Mouse (Mus musculus) thymus, postnatal 0 days (tissue): ENCODE data around the gene Heg1. TPM values are rescaled to one million over a fixed set of nuclear protein-coding genes. Genes with fewer than 3 reads are reported as not detected.

ENCODE experiments used
- DNase-seq: peaks from one replicate; pipeline ENCODE4 v3.0.0-alpha.2; 2015; ENCODE audit warnings: low spot score
- polyA plus RNA-seq: library from polyadenylated mRNA; unstranded; fragments of >200 nt; fragmentation: Nextera tagmentation; extraction: Ambion mirVana; gene quantifications from 2 replicates; pipeline ENCODE4 v1.2.1, GENCODE M21; 2015

Heg1 gene
- polyA plus RNA-seq, 1 experiment from 2014 or later, result 17.1 TPM

DNA sequence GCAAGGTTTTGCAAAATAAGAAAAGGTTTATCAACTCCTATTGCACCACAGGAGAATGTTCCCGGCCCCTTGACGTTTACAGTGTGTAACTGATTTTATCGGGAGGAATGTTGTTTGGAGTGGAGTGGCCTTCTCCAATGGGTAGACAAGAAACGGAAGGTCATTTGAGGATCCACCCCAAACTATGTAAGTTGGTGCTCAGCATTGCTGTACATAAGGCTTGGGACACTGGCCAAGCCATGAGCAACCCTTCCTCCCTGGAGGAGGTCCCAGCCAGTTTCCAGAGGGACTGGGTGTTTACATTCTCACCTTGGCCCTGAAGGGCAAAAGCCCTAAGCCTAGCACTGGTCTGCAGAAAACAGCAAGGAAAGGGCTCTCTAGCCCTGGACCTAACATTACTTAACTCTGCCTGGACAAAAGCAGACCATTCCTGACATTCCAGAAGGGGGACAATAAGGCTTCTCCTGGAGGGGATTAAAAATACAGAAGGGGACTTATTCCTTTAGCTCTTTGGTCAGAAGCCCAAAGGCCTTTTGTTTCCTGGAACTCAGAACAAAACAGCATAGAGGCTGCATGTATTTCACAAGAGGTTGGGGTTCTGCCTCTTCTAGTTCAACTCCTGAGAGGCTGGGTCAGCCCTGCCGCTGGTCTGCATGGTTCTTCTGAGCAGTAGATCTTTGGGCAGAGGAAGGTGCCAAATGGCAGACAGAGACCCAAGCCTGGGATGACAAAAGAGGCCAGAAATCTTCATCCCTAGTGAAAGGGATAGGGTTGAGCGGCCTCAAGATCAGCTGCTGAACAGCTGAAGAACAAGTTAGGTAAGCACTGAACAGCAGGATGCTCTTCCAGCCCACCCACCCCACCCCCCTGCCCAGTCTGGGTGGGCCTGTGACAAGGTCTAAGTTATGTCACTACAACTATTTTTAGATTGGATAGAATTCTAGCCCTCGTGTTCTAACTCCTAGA, 7.5 kb upstream of the Heg1 start:
- no peak for DNase-seq

DNA sequence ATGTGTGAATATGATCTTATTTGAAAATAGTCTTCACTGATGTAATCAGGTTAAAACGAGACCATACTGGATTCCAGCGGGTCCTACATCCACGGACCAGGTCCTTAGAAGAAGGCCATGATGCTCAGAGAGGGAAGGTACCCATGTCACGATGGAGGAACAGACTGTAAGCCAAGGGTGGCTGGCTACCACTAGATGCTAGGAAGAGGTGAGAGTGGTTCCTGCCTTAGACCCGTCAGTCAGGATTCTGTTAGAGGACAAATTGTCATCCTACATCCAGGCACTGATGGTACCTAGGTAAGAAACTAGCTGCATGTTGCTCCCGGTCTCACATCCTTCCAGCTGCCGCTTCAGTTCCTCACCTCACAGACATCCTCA, 6.9 kb upstream of the Heg1 start:
- no peak for DNase-seq

DNA sequence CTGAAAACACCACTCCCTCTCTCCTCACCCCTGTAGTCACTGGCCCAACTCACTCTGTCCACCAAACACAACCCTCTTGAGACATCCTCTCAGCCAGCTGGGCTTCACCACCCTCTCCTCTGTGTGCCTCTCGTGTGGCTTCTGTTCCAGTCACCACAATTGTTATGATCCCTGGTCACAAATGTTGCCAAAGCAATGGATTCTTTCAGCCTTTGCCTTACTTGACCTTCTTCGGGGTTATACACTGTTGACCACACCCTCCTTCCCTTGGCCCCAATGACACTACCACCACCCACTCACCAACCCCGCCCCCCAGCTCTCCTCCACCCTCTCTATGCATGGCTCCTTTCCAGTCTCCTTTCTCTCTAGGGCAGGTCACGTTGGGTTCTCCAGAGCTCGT, 6.3 kb upstream of the Heg1 start:
- no peak for DNase-seq

DNA sequence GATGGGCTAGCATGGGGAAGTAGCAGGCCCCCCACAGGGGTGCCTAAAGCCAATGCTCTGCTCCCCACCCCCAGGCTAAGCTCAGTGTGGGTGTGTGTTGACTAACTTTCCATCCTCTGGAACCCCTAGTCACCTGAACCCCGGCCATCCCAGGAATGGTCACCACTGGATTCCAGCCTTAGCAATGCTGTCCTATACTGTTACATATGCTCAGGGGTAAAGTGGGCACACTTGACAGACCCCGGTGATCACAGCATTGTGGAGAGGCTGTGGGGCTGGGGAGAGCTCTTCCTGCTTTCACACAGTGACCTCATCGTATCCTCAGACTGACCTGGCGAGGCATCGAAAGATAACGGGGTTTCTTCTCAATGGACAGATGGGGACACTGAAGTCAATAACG, 3.9 kb upstream of the Heg1 start:
- DNase-seq, result no peak

DNA sequence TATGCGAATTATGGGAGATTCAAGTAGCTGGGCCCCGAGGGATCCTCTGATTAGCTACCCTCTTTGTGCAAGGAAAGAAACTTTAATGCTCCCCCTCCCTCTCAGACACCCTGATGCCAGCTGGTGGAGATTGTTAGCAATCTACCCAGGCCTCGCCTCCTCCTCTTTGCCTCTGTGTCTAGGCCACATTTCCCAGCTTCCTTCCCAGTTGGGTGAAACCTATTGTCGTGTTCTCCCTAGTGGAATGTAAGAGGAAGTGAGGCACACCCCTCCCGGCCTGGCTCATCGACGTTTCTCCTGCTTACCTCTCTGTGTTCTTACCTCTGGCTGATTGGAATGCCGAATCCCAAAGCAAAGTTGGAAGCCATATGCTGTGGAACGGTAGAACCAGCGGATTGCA, 3.4 kb upstream of the Heg1 start:
- no peak for DNase-seq

DNA sequence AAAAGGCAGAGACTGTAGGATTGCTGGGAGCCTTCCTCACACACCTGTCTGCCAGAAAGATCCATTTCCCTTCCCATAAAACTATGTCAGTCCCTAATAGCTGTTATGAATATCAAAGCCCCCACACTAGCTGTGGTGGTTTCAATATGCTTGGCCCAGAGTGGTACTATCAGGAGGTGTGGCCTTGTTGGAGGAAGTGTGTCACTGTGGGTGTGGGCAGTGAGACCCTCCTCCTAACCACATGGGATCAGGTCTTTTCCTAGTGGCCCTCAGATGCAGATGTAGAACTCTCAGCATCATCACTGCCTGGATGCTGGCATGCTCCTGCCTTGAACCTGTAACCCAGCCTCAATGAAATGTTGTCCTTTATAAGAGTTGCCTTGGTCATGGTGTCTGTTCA, 2.5 kb upstream of the Heg1 start:
- no peak for DNase-seq

DNA sequence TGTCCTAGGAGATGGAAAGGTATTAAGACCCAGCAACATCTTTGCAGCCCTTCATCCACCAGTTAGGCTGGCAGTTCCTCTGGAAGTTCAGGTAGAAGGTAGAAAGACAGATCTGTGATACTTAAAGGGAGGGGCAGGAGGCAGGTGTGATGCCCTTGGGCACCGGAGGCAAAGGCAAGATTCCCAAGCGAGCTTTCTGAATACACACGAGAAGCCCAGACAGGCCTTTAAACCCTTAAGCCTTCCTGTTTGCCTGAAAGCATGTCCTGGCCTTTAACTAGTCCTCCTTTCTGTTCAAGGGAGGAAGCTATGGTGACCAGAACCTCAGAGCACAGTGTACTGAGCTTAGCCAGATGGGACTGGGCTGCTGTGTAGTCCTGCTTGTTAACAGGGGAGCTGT, 1.5 kb upstream of the Heg1 start:
- DNase-seq, result no peak

DNA sequence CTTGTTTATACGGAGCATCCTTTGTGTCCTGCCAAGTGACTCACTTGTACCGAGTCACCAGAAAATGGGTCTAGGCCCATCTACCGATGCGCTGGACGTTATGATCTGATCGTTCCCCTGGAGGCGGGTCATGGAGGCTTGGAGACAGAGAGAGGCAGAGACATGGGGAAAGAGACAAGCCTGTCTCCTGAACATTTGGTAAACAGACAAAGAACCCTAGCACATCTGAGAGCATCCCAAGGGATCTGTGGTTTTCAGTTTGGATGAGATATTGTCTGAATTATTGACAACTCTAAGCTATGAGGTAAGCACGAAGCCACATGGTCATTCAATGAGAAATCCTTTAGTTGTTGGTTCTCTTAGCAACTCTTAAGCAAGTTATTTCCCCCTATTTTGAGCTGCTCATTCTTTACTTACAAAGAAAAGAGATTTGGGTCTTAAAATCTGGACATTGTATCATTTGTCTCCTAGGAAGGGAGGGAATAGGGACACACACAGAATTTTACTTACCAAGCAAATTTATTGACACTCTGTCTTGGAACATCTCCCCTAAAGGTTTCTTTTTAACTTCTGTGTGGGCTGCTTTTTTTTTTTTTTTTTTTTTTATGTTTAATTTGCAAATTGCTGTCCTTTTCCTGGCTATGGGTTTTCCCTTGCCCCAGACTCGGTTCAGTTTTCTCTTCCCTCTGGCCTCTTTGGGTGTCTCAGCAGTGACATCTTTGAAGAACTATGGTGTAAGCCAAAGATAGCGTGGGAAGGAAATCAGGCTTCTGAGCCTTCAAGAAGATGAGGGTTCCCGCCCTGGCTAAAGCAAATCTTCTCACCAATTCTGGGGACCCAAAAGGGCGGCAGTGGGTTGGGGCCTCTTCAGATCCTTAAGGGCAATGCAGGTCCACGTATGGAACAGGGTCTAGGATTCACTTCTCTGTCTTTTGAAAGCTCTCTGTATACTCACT, 686 bp upstream of the Heg1 start:
- no peak for DNase-seq

DNA sequence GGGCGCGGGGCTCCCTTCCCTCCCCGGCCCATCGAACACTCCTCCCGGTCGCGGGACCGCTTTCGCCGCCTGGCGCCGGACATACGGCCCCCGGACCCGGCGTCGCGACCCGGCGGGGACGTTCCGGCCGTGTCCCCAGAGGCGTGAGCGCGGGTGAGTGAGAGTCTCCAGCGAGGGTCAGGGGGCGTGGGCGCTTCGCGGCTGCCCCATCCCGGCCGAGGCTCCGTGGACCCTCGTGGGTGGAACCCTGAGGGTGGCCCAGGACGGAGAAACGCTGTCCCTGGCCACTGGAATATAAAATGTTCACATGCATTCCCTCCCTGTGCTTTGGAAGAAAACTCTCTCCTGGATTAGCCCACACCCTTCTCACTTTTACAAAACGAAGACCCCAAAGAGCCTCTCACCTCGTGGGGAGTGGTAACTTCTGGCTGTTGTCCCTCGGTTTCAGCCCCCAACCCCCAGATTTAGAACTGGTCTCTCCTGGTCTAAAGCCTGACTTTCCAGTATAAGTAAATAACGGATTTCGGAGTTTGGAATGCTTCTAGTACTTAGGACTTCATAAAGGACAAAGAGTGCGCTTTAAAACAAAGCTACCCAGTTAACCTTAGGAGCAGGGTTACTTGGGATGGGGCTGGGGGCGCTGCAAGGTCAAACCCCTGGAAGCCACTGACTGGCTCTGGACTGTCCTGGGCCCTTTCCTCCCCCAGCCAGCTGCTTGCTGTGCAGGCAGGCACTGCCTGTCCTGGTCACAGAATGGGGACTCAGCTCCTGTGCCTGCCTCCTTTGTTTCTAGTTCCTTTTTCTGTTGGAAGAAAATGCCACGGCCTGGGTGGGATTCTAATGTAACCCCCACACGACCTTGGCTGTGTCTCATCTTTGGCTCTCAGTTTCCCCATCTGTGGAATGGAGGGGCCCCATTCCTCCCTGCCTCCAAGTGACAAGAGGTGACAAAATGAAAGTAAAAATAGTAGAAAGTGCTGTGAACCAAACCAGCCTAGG, 832 bp downstream of the Heg1 start:
- DNase-seq, result peak; percentile 28

DNA sequence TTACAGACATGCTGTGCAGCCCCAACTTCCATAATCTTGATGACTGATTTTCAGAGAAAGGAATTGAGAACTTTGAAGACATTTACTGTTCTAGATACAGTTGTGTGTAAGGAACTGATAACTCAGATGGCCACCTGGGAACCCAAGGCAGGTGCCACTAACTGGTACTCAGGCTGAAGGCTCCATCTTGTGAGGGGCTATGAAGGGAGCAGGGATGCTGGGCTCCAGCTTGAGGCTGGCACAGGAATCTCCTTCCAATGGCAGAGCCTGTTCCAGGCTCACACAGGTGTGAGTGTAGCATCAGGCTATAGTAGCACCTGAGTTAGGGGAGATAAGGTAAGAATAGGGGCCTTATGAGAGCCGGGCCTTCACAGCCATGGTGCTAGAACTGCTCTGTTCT, 1.9 kb downstream of the Heg1 start:
- no peak for DNase-seq

DNA sequence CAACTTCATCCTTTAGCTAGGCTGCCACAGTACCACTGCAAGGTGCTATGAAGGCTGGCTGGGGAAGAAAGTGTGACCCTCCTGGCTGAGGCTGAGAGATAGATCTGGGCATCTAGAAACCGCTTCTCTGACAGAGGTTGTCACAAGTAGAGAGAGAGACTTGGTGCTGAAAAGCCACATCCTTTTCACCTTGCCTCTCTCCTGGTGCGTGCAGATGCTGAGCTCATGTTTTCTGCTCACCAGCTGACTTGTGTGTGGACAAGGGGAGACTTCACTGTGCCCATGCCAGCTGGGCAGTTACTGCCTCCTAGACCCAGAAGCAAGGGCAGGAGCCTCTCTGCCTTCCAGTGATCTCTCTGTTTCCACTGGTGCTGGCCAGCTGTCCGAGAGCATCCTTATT, 3.6 kb downstream of the Heg1 start:
- DNase-seq, result peak; percentile 78

DNA sequence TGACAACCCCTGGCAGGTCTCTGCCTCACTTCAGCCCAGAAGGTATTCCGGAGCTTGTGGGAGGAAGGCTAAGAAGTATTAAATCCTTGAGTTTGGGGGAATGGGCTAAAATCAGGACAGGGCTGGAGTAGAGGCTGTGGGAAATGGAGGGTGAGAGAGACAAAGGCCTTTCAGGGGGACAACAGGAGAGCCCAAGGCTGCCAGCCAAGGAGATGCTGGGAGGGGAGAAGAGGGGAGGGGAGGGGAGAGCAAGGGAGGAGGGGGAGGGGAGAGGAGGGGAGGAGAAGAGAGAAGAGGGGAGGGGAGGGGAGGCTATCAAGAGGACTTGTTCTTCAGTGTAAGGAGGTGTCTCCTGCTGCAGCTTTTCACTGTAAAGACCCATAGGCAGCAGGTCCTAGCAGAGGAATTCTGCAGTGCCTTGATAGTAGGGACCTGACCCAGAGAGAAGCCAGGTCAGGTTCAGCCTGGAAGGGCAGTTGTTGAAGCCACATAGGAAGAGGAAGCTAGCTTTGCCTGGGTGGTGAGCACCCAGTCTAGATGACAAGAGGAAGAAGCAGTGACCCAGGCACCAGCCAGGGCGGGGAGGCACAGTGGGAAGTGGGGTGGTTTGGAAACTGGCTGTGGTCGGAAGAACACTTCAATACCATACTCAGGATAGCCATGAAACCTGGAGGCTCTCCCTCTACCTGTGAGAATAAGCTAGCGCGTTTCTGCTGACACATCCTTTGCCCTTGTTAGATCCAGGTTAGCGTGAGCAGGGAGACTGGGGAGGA, 7.0 kb downstream of the Heg1 start:
- peak; percentile 56 for DNase-seq

DNA sequence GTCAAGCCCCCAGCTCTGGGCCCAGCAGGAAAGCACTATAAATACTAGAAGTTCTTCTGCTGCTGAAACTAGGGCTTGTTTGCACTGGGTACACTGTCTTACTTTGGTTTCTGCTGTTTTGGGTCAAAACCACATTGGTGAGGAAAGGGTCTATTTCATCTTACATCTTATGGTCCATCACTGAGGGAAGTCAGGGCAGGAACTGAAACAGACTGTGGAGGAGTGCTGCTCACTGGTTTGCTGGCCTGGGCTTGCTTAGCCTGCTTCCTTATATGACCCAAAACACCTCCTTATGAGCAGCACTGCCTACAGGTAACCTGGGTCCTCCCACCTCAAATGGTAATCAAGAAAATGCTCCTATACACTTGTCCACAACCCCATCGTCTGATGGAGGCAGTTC, 9.4 kb downstream of the Heg1 start:
- no peak for DNase-seq

DNA sequence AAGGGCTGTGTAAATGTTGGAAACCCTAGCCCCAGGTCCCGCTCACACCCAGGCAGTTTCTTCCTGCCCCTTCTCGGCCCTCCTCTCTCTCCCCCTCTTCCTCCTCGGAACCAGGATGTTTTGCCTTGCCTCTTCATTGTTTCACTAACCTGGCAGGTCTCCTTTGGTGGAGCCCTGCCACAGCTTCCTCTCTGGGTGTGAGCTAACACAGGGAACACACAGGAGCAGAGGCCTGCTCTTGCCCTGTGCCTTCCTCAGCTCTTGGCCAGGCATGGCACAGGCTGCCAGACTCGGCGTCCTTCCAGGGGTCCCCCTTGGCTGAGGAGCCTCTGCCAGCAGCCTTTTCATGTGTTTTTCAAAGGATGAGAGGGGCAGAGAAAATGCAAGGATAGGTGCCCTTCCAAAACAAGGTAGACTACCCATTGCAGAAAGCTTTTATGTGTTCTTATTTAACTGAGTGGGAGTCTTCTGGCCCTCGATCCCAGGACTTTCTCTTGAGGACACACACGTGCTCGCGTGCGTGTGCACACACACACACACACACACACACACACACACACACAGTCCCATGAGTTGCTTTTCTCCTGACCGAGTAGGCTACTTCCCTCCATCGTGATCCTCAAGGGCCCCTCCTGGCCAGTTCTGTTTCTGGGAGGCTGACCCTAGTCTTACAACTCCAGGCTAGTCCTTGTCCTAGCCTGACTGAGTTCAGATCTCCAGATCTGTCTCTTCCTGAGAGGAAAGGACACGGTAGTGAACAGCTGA, 12.8 kb downstream of the Heg1 start:
- no peak for DNase-seq

DNA sequence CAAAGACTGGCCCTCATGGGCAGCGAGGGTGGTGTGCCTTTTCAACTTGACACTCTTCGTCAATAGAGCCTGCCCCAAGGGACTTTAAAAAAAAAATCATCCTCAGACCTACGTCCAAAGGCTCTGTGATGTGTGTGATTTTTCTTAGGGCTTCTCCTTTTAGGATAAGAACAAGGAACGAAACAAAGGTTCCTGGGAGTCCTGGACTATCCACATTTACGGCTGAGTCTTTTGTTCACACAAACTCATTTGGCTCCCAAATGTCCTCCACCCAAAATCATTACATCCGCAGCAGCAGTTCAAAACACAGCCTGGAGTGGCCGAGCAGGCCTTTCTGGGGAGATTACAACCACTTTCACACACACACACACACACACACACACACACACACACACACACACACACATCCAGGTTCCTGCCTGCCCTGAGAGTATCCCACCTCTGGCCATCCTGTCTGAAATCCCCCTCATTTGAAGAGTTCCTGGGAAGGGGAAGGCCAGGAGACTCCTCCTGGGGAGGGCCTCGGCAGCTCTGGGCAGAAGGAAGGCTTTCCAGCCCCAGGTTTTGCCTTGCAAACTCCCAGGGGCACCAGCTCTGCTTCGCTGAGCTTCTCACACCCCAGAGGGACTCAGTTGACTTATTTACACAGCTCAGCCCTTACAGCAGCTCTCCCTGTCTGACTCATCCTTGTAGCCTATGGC, 13.6 kb downstream of the Heg1 start:
- no peak for DNase-seq

DNA sequence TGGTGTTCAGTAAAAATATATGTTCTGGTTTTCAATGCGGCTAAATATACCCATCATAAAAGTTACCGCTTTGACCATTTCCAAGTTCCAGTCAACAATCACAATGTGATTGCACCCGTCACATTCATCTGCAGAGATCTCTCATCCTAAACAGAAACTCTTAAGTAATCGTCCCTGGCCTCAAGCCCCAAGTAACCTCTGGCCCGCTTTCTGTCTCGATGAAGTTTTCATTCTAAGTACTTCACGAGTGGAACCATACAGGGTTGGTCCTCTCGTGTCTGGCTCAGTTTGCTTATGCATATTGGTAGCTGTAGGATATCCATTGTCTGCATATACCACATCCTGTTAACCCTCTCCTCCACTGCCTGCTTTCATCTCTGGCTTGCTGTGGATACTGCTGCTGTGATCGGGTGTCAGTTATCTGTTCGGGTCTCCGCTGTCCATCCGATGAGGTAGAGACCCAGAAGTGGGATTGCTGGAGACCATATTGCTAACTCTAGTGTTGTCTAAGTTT, 14.2 kb downstream of the Heg1 start:
- peak; percentile 33 for DNase-seq

DNA sequence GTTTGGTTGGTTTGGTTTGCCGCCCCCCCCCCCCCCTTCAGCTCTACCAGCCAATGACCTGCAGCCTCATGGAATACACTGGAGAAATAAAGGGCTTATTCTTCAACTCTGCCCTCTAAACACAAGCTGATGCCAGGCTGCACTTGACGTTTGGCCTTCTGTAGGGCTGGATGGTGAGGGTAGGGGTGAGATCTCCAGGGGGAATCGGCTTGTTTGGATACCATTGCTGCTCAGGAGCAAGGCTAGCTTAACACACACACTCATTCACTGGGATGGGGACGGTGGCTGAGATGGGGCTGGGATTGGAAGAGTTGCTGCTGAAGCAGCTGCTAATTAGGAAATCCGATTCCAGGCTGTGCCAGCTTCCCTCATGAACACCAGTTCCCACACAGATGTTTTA, 16.4 kb downstream of the Heg1 start:
- DNase-seq, result no peak

DNA sequence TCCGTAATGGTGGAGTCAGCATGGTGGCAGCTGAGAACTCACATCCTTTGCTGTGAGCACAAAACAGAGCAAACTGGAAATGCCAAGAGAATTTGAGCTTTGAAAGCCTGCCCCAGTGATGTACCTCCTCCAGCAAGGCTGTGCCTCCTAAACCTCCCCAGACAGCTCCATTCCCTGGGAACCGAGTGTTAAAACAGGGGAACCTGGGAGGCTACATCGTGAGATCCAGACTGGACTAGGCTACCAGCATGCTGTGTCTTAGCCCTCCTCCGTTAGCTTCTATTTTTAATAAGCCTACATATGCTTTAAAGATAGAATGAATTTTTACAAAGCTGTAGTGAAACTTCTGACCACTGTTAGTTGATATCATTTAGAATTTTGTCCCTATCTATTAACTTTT, 17.7 kb downstream of the Heg1 start:
- no peak for DNase-seq

DNA sequence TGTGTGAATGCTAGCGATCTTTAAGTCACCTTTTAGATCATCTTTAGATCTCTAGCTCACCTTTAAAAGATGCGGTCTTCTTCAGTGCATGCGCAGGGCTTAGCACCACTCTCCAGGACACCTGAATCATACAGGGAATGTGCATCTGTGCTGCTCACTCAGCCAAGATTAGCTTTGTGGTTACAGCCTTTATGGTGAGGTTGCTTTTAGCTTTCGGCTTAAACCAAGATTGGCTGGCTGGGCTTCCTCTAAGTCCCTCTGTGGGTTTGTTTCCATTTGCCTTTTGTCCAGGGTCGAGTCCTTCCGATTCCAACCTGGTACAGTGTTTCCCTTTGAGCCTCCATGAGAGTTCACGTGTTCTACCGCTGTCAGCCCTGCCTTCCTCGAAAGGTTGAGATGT, 20.1 kb downstream of the Heg1 start:
- DNase-seq, result no peak
